Mouse (Mus musculus): ENCODE data around the gene Plcg2. TPM values are rescaled to one million over a fixed set of nuclear protein-coding genes. Genes with fewer than 3 reads are reported as not detected.

The Plcg2 gene
- polyA plus RNA-seq, 1 experiment from 2014 or later, result 3.6 TPM

- no peak overlapping the region for H3K27ac ChIP-seq (ENCODE audit: low read length)
- H3K27me3 ChIP-seq (replicated peaks; ENCODE audit: control insufficient read depth, insufficient read depth, low read length), result no peaks in the 10 kb centered on the region; the same call in 1 of the 2 replicates
- no peak for ATAC-seq
- WGBS, result 94% methylated on average over 9 of the region's 9 CpGs
- no peak overlapping the region for H3K4me3 ChIP-seq (ENCODE audit: low read length)
- no peaks in the 10 kb centered on the region for H3K4me1 ChIP-seq (ENCODE audit: control insufficient read depth, insufficient read depth, low read length)
- H3K9me3 ChIP-seq (ENCODE audit: control insufficient read depth, low read length), result no peaks in the 10 kb centered on the region
- no peaks in the 10 kb centered on the region for H3K36me3 ChIP-seq (ENCODE audit: control insufficient read depth, insufficient read depth, low read length)
- no peak overlapping the region for H3K4me2 ChIP-seq (ENCODE audit: low read depth, low read length)
- H3K9ac ChIP-seq (ENCODE audit: low read depth, low read length), result no peak overlapping the region
These were observed 18.1 kb upstream of the Plcg2 start for GRCm38 (mm10) chr8:117479996-117480395.

DNA sequence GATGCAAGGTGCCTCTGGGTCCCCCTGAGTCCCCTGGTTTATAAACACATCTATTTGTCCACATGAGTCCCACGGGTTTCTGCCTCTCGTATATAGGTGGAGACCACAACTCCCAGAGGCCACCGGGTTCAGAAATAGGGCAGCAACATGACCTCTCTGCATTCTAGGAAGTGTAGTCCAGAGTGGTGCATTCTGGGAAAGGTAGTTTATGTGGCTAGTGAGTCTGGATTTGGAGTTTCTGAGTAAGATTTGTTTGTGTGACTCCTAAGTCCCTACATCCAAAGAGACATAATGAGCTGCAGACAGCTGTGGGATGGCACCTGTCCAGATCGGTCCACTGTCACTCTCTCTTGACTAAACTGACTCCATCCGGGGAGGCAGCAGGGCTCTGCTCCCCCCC is 17.6 kb upstream of the Plcg2 start:
- H3K27ac ChIP-seq (ENCODE audit: low read length), result no peak overlapping the region
- H3K9ac ChIP-seq (ENCODE audit: low read depth, low read length), result no peak overlapping the region
- H3K4me3 ChIP-seq (ENCODE audit: low read length), result no peak overlapping the region
- H3K27me3 ChIP-seq (replicated peaks; ENCODE audit: control insufficient read depth, insufficient read depth, low read length), result no peaks in the 10 kb centered on the region; the same call in 1 of the 2 replicates
- no peaks in the 10 kb centered on the region for H3K4me1 ChIP-seq (ENCODE audit: control insufficient read depth, insufficient read depth, low read length)
- no peak for ATAC-seq
- H3K9me3 ChIP-seq (ENCODE audit: control insufficient read depth, low read length), result no peaks in the 10 kb centered on the region
- H3K4me2 ChIP-seq (ENCODE audit: low read depth, low read length), result no peak overlapping the region
- 68% methylated on average over 5 of the region's 5 CpGs for WGBS
- H3K36me3 ChIP-seq (ENCODE audit: control insufficient read depth, insufficient read depth, low read length), result no peaks in the 10 kb centered on the region

- Histone ChIP-seq H3K9me3 (ENCODE audit: control insufficient read depth, low read length) (no peaks in the 10 kb centered on the region), H3K27ac (ENCODE audit: low read length) (no peak overlapping the region), H3K4me3 (ENCODE audit: low read length) (no peak overlapping the region), H3K4me1 (ENCODE audit: control insufficient read depth, insufficient read depth, low read length) (no peaks in the 10 kb centered on the region), H3K9ac (ENCODE audit: low read depth, low read length) (no peak overlapping the region), H3K4me2 (ENCODE audit: low read depth, low read length) (no peak overlapping the region), H3K27me3 (replicated peaks; ENCODE audit: control insufficient read depth, insufficient read depth, low read length) (no peaks in the 10 kb centered on the region; the same call in 1 of the 2 replicates), H3K36me3 (ENCODE audit: control insufficient read depth, insufficient read depth, low read length) (no peaks in the 10 kb centered on the region)
- WGBS, result 76% methylated on average over 5 of the region's 5 CpGs
- no peak for ATAC-seq
These were observed 16.3 kb upstream of the Plcg2 start for GRCm38 (mm10) chr8:117481830-117482229.

GRCm38 (mm10) chr8:117484731-117485130 is 13.4 kb upstream of the Plcg2 start:
- no peak for ATAC-seq
- Histone ChIP-seq H3K27me3 (replicated peaks; ENCODE audit: control insufficient read depth, insufficient read depth, low read length) (no peaks in the 10 kb centered on the region; the same call in 1 of the 2 replicates), H3K4me1 (ENCODE audit: control insufficient read depth, insufficient read depth, low read length) (no peaks in the 10 kb centered on the region), H3K36me3 (ENCODE audit: control insufficient read depth, insufficient read depth, low read length) (no peaks in the 10 kb centered on the region), H3K27ac (ENCODE audit: low read length) (no peak overlapping the region), H3K4me3 (ENCODE audit: low read length) (no peak overlapping the region), H3K4me2 (ENCODE audit: low read depth, low read length) (no peak overlapping the region), H3K9ac (ENCODE audit: low read depth, low read length) (no peak overlapping the region), H3K9me3 (ENCODE audit: control insufficient read depth, low read length) (no peaks in the 10 kb centered on the region)
- 82% methylated on average over 8 of the region's 8 CpGs for WGBS

DNA sequence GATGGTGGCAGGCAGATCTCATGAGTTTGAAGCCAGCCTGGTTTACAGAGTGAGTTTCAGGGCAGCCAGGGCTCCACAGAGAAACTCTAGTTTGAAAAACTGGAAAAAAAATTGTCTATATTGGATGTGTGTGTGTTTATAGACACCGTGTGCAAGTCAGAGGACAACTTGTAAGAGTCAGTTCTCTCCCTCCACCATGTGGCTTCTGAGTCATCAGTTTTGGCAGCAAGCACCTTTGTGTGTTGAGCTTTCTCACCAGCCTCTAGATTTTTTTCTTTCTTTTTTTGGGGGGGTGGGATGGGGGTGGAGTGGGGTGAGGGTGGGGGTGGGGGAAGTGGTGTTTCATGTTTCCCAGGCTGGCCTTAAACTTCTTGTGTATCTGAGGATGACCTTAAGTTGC is 12.8 kb upstream of the Plcg2 start:
- no peak for ATAC-seq
- Histone ChIP-seq H3K4me1 (ENCODE audit: control insufficient read depth, insufficient read depth, low read length) (no peaks in the 10 kb centered on the region), H3K36me3 (ENCODE audit: control insufficient read depth, insufficient read depth, low read length) (no peaks in the 10 kb centered on the region), H3K27me3 (replicated peaks; ENCODE audit: control insufficient read depth, insufficient read depth, low read length) (no peaks in the 10 kb centered on the region; the same call in 1 of the 2 replicates), H3K27ac (ENCODE audit: low read length) (no peak overlapping the region), H3K4me3 (ENCODE audit: low read length) (no peak overlapping the region), H3K9ac (ENCODE audit: low read depth, low read length) (no peak overlapping the region), H3K4me2 (ENCODE audit: low read depth, low read length) (no peak overlapping the region), H3K9me3 (ENCODE audit: control insufficient read depth, low read length) (no peaks in the 10 kb centered on the region)
- WGBS, result 63% methylated on average over 1 of the region's 1 CpGs

DNA sequence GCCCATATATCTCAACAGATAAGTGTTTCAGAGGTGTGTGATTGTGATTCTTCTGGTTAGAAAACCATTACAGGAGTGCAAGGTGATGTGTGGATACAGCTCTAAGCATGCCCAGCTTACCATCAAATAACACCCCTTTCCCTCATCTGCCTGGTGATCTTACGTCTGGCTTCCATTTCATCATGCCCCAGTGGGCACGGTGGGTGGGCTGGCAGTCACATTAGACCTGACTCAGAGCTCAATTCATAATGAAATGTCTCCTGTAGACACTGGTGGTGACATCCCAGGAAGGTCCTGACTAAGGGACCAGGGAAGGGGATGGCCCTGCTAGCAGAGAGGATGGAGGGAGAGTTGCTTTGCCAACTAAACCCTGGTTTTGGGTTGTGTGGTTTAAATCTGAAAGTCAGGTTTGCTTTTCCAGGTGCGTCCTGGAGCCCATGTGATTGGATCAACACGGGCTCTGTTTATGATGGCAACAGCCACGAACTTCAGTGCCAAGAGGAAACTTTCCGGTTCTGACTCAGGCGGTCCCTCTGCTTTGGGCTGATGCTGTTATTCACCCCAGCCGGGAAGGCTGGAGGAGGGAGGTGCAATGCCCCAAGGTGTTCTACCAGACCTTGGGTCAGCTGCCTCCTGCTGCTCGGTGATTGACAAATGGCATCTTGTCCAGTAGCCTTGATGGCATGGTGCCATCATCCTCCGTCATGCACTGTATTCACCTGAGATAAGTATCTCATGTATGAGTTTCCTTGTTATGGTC is 9.7 kb upstream of the Plcg2 start:
- H3K27me3 ChIP-seq (replicated peaks; ENCODE audit: control insufficient read depth, insufficient read depth, low read length), result no peaks in the 10 kb centered on the region; the same call in 1 of the 2 replicates
- 87% methylated on average over 10 of the region's 10 CpGs for WGBS
- H3K4me3 ChIP-seq (ENCODE audit: low read length), result no peak overlapping the region
- no peaks in the 10 kb centered on the region for H3K9me3 ChIP-seq (ENCODE audit: control insufficient read depth, low read length)
- H3K4me2 ChIP-seq (ENCODE audit: low read depth, low read length), result no peak overlapping the region
- H3K36me3 ChIP-seq (ENCODE audit: control insufficient read depth, insufficient read depth, low read length), result no peaks in the 10 kb centered on the region
- no peak for ATAC-seq
- no peak overlapping the region for H3K27ac ChIP-seq (ENCODE audit: low read length)
- no peaks in the 10 kb centered on the region for H3K4me1 ChIP-seq (ENCODE audit: control insufficient read depth, insufficient read depth, low read length)
- H3K9ac ChIP-seq (ENCODE audit: low read depth, low read length), result no peak overlapping the region

DNA sequence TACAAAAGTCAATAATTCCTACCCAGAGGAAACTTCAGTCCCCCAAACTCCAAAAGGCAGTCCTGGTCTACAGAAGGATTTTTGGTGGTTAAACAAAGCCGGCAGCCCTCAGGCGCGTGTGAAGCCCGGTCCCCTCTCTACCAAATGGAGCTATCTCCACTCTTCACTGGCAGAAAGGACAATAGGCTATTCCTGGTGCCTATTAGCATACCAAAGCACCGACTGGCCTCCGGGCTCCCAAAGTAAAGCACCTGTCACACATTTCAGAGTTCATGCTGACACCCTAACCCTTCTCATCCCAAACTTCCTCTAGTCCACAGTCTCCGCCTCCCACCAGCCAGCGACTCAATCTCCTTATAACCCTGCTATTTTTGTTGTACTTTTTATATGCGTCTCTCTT is 4.5 kb upstream of the Plcg2 start:
- peaks cover 3% of the 10 kb centered on the region; the same call in 1 of the 2 replicates for H3K27me3 ChIP-seq (replicated peaks; ENCODE audit: control insufficient read depth, insufficient read depth, low read length)
- H3K9ac ChIP-seq (ENCODE audit: low read depth, low read length), result no peak overlapping the region
- no peak overlapping the region for H3K27ac ChIP-seq (ENCODE audit: low read length)
- no peaks in the 10 kb centered on the region for H3K9me3 ChIP-seq (ENCODE audit: control insufficient read depth, low read length)
- 0 out of 2 replicates have a peak, but pooled peaks cover 2% of the 10 kb centered on the region for H3K4me1 ChIP-seq (ENCODE audit: control insufficient read depth, insufficient read depth, low read length)
- 18% methylated on average over 9 of the region's 9 CpGs for WGBS
- H3K36me3 ChIP-seq (ENCODE audit: control insufficient read depth, insufficient read depth, low read length), result no peaks in the 10 kb centered on the region
- ATAC-seq, result no peak
- no peak overlapping the region for H3K4me3 ChIP-seq (ENCODE audit: low read length)
- H3K4me2 ChIP-seq (ENCODE audit: low read depth, low read length), result no peak overlapping the region

- H3K4me2 ChIP-seq (ENCODE audit: low read depth, low read length), result no peak overlapping the region
- H3K4me3 ChIP-seq (ENCODE audit: low read length), result no peak overlapping the region
- no peaks in the 10 kb centered on the region for H3K36me3 ChIP-seq (ENCODE audit: control insufficient read depth, insufficient read depth, low read length)
- peaks cover 12% of the 10 kb centered on the region; the same call in 1 of the 2 replicates for H3K27me3 ChIP-seq (replicated peaks; ENCODE audit: control insufficient read depth, insufficient read depth, low read length)
- H3K4me1 ChIP-seq (ENCODE audit: control insufficient read depth, insufficient read depth, low read length), result peaks cover 6% of the 10 kb centered on the region; the same call in 1 of the 2 replicates
- no peak for ATAC-seq
- H3K9ac ChIP-seq (ENCODE audit: low read depth, low read length), result no peak overlapping the region
- WGBS, result 74% methylated on average over 2 of the region's 2 CpGs
- no peak overlapping the region for H3K27ac ChIP-seq (ENCODE audit: low read length)
- H3K9me3 ChIP-seq (ENCODE audit: control insufficient read depth, low read length), result no peaks in the 10 kb centered on the region
These were observed 3.2 kb upstream of the Plcg2 start for GRCm38 (mm10) chr8:117494874-117495273.

- no peak overlapping the region for H3K27ac ChIP-seq (ENCODE audit: low read length)
- H3K9ac ChIP-seq (ENCODE audit: low read depth, low read length), result peak overlapping the region; percentile 73
- H3K4me2 ChIP-seq (ENCODE audit: low read depth, low read length), result peak overlapping the region; percentile 98
- WGBS, result 20% methylated on average over 20 of the region's 20 CpGs
- H3K4me1 ChIP-seq (ENCODE audit: control insufficient read depth, insufficient read depth, low read length), result peaks cover 8% of the 10 kb centered on the region
- peak; percentile 19; the same call in 1 of the 2 replicates for ATAC-seq
- H3K9me3 ChIP-seq (ENCODE audit: control insufficient read depth, low read length), result no peaks in the 10 kb centered on the region
- peak overlapping the region; percentile 65 for H3K4me3 ChIP-seq (ENCODE audit: low read length)
- no peaks in the 10 kb centered on the region for H3K36me3 ChIP-seq (ENCODE audit: control insufficient read depth, insufficient read depth, low read length)
- peaks cover 12% of the 10 kb centered on the region; the same call in 1 of the 2 replicates for H3K27me3 ChIP-seq (replicated peaks; ENCODE audit: control insufficient read depth, insufficient read depth, low read length)
These were observed 937 bp downstream of the Plcg2 start for GRCm38 (mm10) chr8:117498915-117499540.

Measured in intestine, embryonic 16.5 days (tissue).